In genomic region chr13:45576185-45576584, GRCm38 (mm10) we compare ENCODE assay signal across 8 mouse cellular contexts.
A peak's percentile ranks its signal among the peaks of the same experiment; 100 is the strongest.
DNase-seq lines count a peak whose midpoint lies in the region; ATAC-seq and TF ChIP-seq lines count a peak whose summit lies in the region.

No protein-coding gene starts in this region.

- no peak overlapping the region for H3K4me3 ChIP-seq in midbrain, postnatal 0 days (ENCODE audit: low read depth, low read length)
- no peak overlapping the region for H3K4me3 ChIP-seq in midbrain, embryonic 11.5 days (ENCODE audit: low read depth, low read length)
- no peak overlapping the region for H3K4me3 ChIP-seq in intestine, postnatal 0 days (ENCODE audit: low read depth, low read length)

- no peak for ATAC-seq in midbrain, postnatal 0 days (ENCODE audit: low FRiP score)
- ATAC-seq in midbrain, embryonic 11.5 days (ENCODE audit: low FRiP score): no peak
- ATAC-seq in intestine, postnatal 0 days: no peak

- 83% methylated on average over 4 of the region's 4 CpGs for WGBS in midbrain, postnatal 0 days
- 86% methylated on average over 4 of the region's 4 CpGs for WGBS in midbrain, embryonic 11.5 days
- WGBS in intestine, postnatal 0 days: 57% methylated on average over 4 of the region's 4 CpGs

- H3K4me1 ChIP-seq in midbrain, postnatal 0 days (ENCODE audit: insufficient read depth, low read length): no peaks in the 10 kb centered on the region
- H3K4me1 ChIP-seq in midbrain, embryonic 11.5 days (ENCODE audit: control insufficient read depth, insufficient read depth, low read length): no peaks in the 10 kb centered on the region
- 0 out of 2 replicates have a peak, but pooled peaks cover 2% of the 10 kb centered on the region for H3K4me1 ChIP-seq in intestine, postnatal 0 days (replicated peaks; ENCODE audit: control insufficient read depth, insufficient read depth, low read length)

- H3K27me3 ChIP-seq in midbrain, postnatal 0 days (ENCODE audit: insufficient read depth, low read length): no peaks in the 10 kb centered on the region
- H3K27me3 ChIP-seq in midbrain, embryonic 11.5 days (ENCODE audit: control insufficient read depth, insufficient read depth, low read length): no peaks in the 10 kb centered on the region
- no peaks in the 10 kb centered on the region for H3K27me3 ChIP-seq in intestine, postnatal 0 days (replicated peaks; ENCODE audit: control insufficient read depth, insufficient read depth, low read length)

- H3K27ac ChIP-seq in midbrain, postnatal 0 days (ENCODE audit: low read depth, low read length): 0 out of 2 replicates have a peak overlapping the region, but pooled peaks have one; percentile 18
- H3K27ac ChIP-seq in midbrain, embryonic 11.5 days (ENCODE audit: low read depth, low read length): no peak overlapping the region
- peak overlapping the region; percentile 46; the same call in 1 of the 2 replicates for H3K27ac ChIP-seq in intestine, postnatal 0 days (ENCODE audit: low read depth, low read length)

- H3K9ac ChIP-seq in midbrain, postnatal 0 days (replicated peaks; ENCODE audit: low read length, poor library complexity, severe bottlenecking): no peak overlapping the region
- no peak overlapping the region for H3K9ac ChIP-seq in midbrain, embryonic 11.5 days (ENCODE audit: low read length)
- H3K9ac ChIP-seq in intestine, postnatal 0 days (ENCODE audit: low read depth, low read length): no peak overlapping the region

- no peak for TF ChIP-seq CTCF in midbrain, postnatal 0 days (IDR thresholded peaks at IDR 0.05)
- no peak for TF ChIP-seq CTCF in intestine, postnatal 0 days (IDR thresholded peaks at IDR 0.05; ENCODE audit: low read depth)

- H3K9me3 ChIP-seq in midbrain, postnatal 0 days (ENCODE audit: low read length): no peaks in the 10 kb centered on the region
- H3K9me3 ChIP-seq in midbrain, embryonic 11.5 days (ENCODE audit: control insufficient read depth, low read length): no peaks in the 10 kb centered on the region
- H3K9me3 ChIP-seq in intestine, postnatal 0 days (ENCODE audit: control insufficient read depth): no peaks in the 10 kb centered on the region

- H3K36me3 ChIP-seq in midbrain, postnatal 0 days (ENCODE audit: insufficient read depth, low read length): no peaks in the 10 kb centered on the region
- no peaks in the 10 kb centered on the region for H3K36me3 ChIP-seq in midbrain, embryonic 11.5 days (ENCODE audit: control insufficient read depth, insufficient read depth, low read length)
- H3K36me3 ChIP-seq in intestine, postnatal 0 days (ENCODE audit: control insufficient read depth, insufficient read depth): no peaks in the 10 kb centered on the region

- no peak overlapping the region for H3K4me2 ChIP-seq in midbrain, postnatal 0 days (ENCODE audit: low read depth, low read length, poor library complexity, severe bottlenecking)
- H3K4me2 ChIP-seq in midbrain, embryonic 11.5 days: no peak overlapping the region
- H3K4me2 ChIP-seq in intestine, postnatal 0 days (replicated peaks; ENCODE audit: low read depth): no peak overlapping the region

- peak; percentile 21 for DNase-seq in midbrain, postnatal 0 days (ENCODE audit: low spot score)
- DNase-seq in midbrain, embryonic 11.5 days (ENCODE audit: low spot score, missing footprints): no peak
- DNase-seq in heart, adult 11 months: peak; percentile 99
- peak; percentile 72 for DNase-seq in lung, postnatal 36 days
- no peak for DNase-seq in thymus, postnatal 14 days
- DNase-seq in right cerebral cortex, adult 18-20 months: no peak
- DNase-seq in T-cell, adult 2 months (ENCODE audit: low spot score): no peak

Comparison
In these comparisons a context has a peak if more than half of its experiments do, and no peak if none do; other contexts are left out.
1. DNase-seq: peak in midbrain, postnatal 0 days (single experiment), heart, adult 11 months (single experiment) and lung, postnatal 36 days (single experiment); none in midbrain, embryonic 11.5 days (single experiment), thymus, postnatal 14 days (single experiment), right cerebral cortex, adult 18-20 months (single experiment) and T-cell, adult 2 months (single experiment).